Mouse (Mus musculus): ENCODE results near the gene Ephb4.

DNA sequence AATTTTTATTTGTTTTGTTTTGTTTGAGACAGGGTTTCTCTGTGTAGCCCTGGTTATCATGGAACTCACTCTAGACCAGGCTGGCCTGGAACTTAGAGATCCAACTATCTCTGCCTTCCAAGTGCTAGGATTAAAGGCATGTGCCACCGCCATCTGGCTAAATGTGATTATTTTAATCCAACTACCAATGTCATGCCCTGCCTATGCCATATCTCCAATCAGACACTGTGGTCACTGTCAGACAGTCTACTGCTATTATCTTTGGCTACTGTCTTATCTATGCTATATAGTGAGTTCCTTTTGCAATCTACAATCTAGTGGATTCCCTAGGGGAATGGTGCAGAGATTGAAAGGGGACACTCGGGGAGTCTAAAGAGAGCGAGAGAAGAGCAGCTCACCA lies 28.9 kb upstream of the Ephb4 start:
- TF ChIP-seq GATA2 (IDR thresholded peaks at IDR 0.05; ENCODE audit: borderline replicate concordance, low read depth, low read length) (no peak), GATA1 (IDR thresholded peaks at IDR 0.05; ENCODE audit: borderline replicate concordance, low read length) (no peak), CTCF (IDR thresholded peaks at IDR 0.05; ENCODE audit: low read depth, low read length) (no peak)

Measured in G1E (cell line).